Mouse (Mus musculus): ENCODE data around the gene Tctex1d4.

DNA sequence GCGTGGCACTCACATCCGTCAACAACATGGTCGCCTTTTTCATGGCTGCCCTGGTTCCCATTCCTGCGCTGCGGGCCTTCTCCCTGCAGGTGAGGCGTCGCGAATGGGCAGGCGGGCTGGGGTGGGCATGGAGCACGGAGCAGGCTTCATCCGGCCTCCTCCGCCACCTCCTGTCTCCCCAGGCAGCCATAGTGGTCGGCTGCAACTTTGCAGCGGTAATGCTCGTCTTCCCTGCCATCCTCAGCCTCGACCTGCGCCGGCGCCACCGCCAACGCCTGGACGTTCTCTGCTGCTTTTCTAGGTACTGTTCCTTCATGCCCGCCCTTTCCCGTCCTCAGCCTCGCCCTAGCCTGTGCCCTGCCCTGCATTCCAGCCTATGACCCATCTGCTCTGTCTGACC, 17.3 kb upstream of the Tctex1d4 start:
- TF ChIP-seq CTCF (IDR thresholded peaks at IDR 0.05; ENCODE audit: low read depth) (no peak), EP300 (IDR thresholded peaks at IDR 0.05; ENCODE audit: low read depth) (no peak)

Measured in liver, embryonic 14.5 days (tissue).